Mouse (Mus musculus): ENCODE data around the gene Map3k5. TPM values are rescaled to one million over a fixed set of nuclear protein-coding genes. Genes with fewer than 3 reads are reported as not detected.
A peak's percentile ranks its signal among the peaks of the same experiment; 100 is the strongest.

The Map3k5 gene
- polyA plus RNA-seq, 1 experiment = 1.3 TPM

DNA sequence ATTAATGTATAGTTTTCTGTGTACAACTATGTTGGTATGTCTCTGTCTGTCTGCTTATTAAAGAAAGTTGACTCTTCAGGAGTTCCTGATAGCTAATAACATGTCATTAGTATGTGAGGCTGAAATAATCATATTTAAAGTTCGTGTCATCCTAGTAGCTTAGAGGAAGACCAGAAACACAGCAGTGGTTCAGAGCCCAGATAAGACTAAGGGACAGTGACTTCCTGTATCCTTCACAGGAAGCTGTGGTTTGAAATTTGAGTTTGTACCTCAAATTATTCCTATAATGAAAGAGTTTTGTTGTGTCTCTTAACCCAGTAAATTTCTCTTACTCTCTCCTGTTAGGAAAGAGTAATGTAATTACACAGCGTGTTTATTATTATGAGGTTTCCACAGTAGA, 102.1 kb downstream of the Map3k5 start:
- Histone ChIP-seq H3K4me1 (peaks cover 45% of the 10 kb centered on the region), H3K36me3 (replicated peaks; ENCODE audit: low read length) (peaks cover 17% of the 10 kb centered on the region), H3K27me3 (replicated peaks) (no peaks in the 10 kb centered on the region), H3K9me3 (no peaks in the 10 kb centered on the region), H3K4me3 (replicated peaks) (peak overlapping the region; percentile 72)
- no peak for TF ChIP-seq FLI1 (IDR thresholded peaks at IDR 0.05; ENCODE audit: low read length)
- peak; percentile 68; the same call in 1 of the 3 replicates for TF ChIP-seq GATA1 (IDR thresholded peaks at IDR 0.05; ENCODE audit: borderline replicate concordance, low read length)

GRCm38 (mm10) chr10:20036846-20037245, 102.6 kb downstream of the Map3k5 start:
- no peak for TF ChIP-seq FLI1 (IDR thresholded peaks at IDR 0.05; ENCODE audit: low read length)
- no peak for TF ChIP-seq GATA1 (IDR thresholded peaks at IDR 0.05; ENCODE audit: borderline replicate concordance, low read length)
- H3K9me3 ChIP-seq = no peaks in the 10 kb centered on the region
- H3K4me3 ChIP-seq (replicated peaks) = peak overlapping the region; percentile 72
- no peaks in the 10 kb centered on the region for H3K27me3 ChIP-seq (replicated peaks)
- H3K4me1 ChIP-seq = peaks cover 47% of the 10 kb centered on the region
- H3K36me3 ChIP-seq (replicated peaks; ENCODE audit: low read length) = peaks cover 18% of the 10 kb centered on the region

GRCm38 (mm10) chr10:20039531-20039930, 105.3 kb downstream of the Map3k5 start:
- H3K27me3 ChIP-seq (replicated peaks) = no peaks in the 10 kb centered on the region
- H3K9me3 ChIP-seq = peaks cover 6% of the 10 kb centered on the region; the same call in 1 of the 2 replicates
- H3K4me1 ChIP-seq = peaks cover 50% of the 10 kb centered on the region
- no peak overlapping the region for H3K4me3 ChIP-seq (replicated peaks)
- no peak for TF ChIP-seq FLI1 (IDR thresholded peaks at IDR 0.05; ENCODE audit: low read length)
- TF ChIP-seq GATA1 (IDR thresholded peaks at IDR 0.05; ENCODE audit: borderline replicate concordance, low read length) = no peak
- peaks cover 28% of the 10 kb centered on the region for H3K36me3 ChIP-seq (replicated peaks; ENCODE audit: low read length)

GRCm38 (mm10) chr10:20040116-20040515, 105.8 kb downstream of the Map3k5 start:
- peaks cover 6% of the 10 kb centered on the region; the same call in 1 of the 2 replicates for H3K9me3 ChIP-seq
- TF ChIP-seq FLI1 (IDR thresholded peaks at IDR 0.05; ENCODE audit: low read length) = no peak
- TF ChIP-seq GATA1 (IDR thresholded peaks at IDR 0.05; ENCODE audit: borderline replicate concordance, low read length) = no peak
- H3K36me3 ChIP-seq (replicated peaks; ENCODE audit: low read length) = peaks cover 30% of the 10 kb centered on the region
- H3K4me3 ChIP-seq (replicated peaks) = no peak overlapping the region
- H3K4me1 ChIP-seq = peaks cover 50% of the 10 kb centered on the region
- no peaks in the 10 kb centered on the region for H3K27me3 ChIP-seq (replicated peaks)

GRCm38 (mm10) chr10:20040677-20041076, 106.4 kb downstream of the Map3k5 start:
- peaks cover 30% of the 10 kb centered on the region for H3K36me3 ChIP-seq (replicated peaks; ENCODE audit: low read length)
- peaks cover 50% of the 10 kb centered on the region for H3K4me1 ChIP-seq
- no peaks in the 10 kb centered on the region for H3K27me3 ChIP-seq (replicated peaks)
- H3K4me3 ChIP-seq (replicated peaks) = peak overlapping the region; percentile 88
- peaks cover 6% of the 10 kb centered on the region; the same call in 1 of the 2 replicates for H3K9me3 ChIP-seq
- TF ChIP-seq FLI1 (IDR thresholded peaks at IDR 0.05; ENCODE audit: low read length) (no peak), GATA1 (IDR thresholded peaks at IDR 0.05; ENCODE audit: borderline replicate concordance, low read length) (no peak)

DNA sequence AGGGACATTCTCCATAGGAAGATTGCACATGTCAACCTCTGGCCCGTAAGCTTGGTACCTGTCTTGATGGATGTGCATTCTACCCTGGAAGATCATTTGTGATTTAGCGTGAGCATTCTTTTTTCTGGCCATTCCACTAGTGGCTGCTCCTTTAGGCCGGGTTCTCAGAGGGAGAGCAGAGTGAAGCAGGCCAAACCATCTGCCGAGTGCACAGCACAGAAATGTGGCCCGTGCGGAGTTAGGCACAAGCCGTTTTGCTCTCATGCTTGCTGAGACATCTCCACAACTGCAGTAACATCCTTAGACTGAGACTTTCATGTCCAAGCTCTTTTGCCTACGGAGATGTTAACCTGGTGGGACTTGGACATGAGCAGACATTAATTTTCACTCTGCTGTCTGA, 107.8 kb downstream of the Map3k5 start:
- TF ChIP-seq FLI1 (IDR thresholded peaks at IDR 0.05; ENCODE audit: low read length) = no peak
- no peak for TF ChIP-seq GATA1 (IDR thresholded peaks at IDR 0.05; ENCODE audit: borderline replicate concordance, low read length)
- Histone ChIP-seq H3K36me3 (replicated peaks; ENCODE audit: low read length) (peaks cover 39% of the 10 kb centered on the region), H3K4me3 (replicated peaks) (no peak overlapping the region), H3K27me3 (replicated peaks) (no peaks in the 10 kb centered on the region), H3K9me3 (peaks cover 6% of the 10 kb centered on the region; the same call in 1 of the 2 replicates), H3K4me1 (peaks cover 37% of the 10 kb centered on the region)

DNA sequence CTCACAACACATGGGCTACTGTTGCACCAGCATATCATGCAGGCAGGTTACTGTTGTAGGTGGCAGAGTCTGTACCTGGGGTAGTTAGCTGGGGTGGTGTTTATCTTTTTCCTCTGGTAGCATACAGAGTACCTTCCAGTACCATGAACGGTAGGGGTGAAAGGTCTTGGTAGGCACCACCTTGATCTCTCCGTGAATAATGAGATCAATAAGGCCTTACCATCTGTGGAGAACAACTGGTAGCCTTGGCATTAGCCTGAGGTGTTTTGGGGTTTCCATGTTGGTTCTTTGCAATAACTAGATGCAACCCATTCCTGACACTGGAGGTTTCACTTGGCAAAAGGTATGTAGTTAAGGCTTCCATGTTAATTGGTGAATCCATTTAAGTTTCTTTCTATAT, 109.8 kb downstream of the Map3k5 start:
- Histone ChIP-seq H3K27me3 (replicated peaks) (no peaks in the 10 kb centered on the region), H3K4me1 (peaks cover 21% of the 10 kb centered on the region), H3K36me3 (replicated peaks; ENCODE audit: low read length) (peaks cover 47% of the 10 kb centered on the region), H3K4me3 (replicated peaks) (no peak overlapping the region), H3K9me3 (peaks cover 6% of the 10 kb centered on the region; the same call in 1 of the 2 replicates)
- TF ChIP-seq FLI1 (IDR thresholded peaks at IDR 0.05; ENCODE audit: low read length) (no peak), GATA1 (IDR thresholded peaks at IDR 0.05; ENCODE audit: borderline replicate concordance, low read length) (no peak)

- Histone ChIP-seq H3K36me3 (replicated peaks; ENCODE audit: low read length) (peaks cover 49% of the 10 kb centered on the region), H3K27me3 (replicated peaks) (no peaks in the 10 kb centered on the region), H3K9me3 (peaks cover 6% of the 10 kb centered on the region; the same call in 1 of the 2 replicates), H3K4me3 (replicated peaks) (no peak overlapping the region), H3K4me1 (peaks cover 7% of the 10 kb centered on the region)
- TF ChIP-seq FLI1 (IDR thresholded peaks at IDR 0.05; ENCODE audit: low read length) (no peak), GATA1 (IDR thresholded peaks at IDR 0.05; ENCODE audit: borderline replicate concordance, low read length) (no peak)
These were observed 111.6 kb downstream of the Map3k5 start for GRCm38 (mm10) chr10:20045733-20046495.

- H3K36me3 ChIP-seq (replicated peaks; ENCODE audit: low read length) = peaks cover 60% of the 10 kb centered on the region
- H3K27me3 ChIP-seq (replicated peaks) = no peaks in the 10 kb centered on the region
- TF ChIP-seq FLI1 (IDR thresholded peaks at IDR 0.05; ENCODE audit: low read length) (no peak), GATA1 (IDR thresholded peaks at IDR 0.05; ENCODE audit: borderline replicate concordance, low read length) (no peak)
- peaks cover 25% of the 10 kb centered on the region for H3K4me1 ChIP-seq
- no peaks in the 10 kb centered on the region for H3K9me3 ChIP-seq
- no peak overlapping the region for H3K4me3 ChIP-seq (replicated peaks)
These were observed 122.8 kb downstream of the Map3k5 start for GRCm38 (mm10) chr10:20056859-20057644.

GRCm38 (mm10) chr10:20058031-20058430, 123.8 kb downstream of the Map3k5 start:
- Histone ChIP-seq H3K36me3 (replicated peaks; ENCODE audit: low read length) (peaks cover 67% of the 10 kb centered on the region), H3K27me3 (replicated peaks) (no peaks in the 10 kb centered on the region), H3K4me1 (peaks cover 27% of the 10 kb centered on the region), H3K4me3 (replicated peaks) (no peak overlapping the region), H3K9me3 (no peaks in the 10 kb centered on the region)
- no peak for TF ChIP-seq FLI1 (IDR thresholded peaks at IDR 0.05; ENCODE audit: low read length)
- TF ChIP-seq GATA1 (IDR thresholded peaks at IDR 0.05; ENCODE audit: borderline replicate concordance, low read length) = no peak
